Mouse (Mus musculus): ENCODE results near the gene Fam221a. TPM values are rescaled to one million over a fixed set of nuclear protein-coding genes. Genes with fewer than 3 reads are reported as not detected.

Gene Fam221a
- polyA plus RNA-seq, 1 experiment: 0.83 TPM

- 65% methylated on average over 14 of the region's 14 CpGs for WGBS
- no peak for DNase-seq (ENCODE audit: low read depth in 1 of 2, low spot score in 2 of 2)
- no peaks in the 10 kb centered on the region for H3K4me1 ChIP-seq (ENCODE audit: control insufficient read depth, insufficient read depth, insufficient read length)
- no peak overlapping the region for H3K27ac ChIP-seq (ENCODE audit: insufficient read depth, low read length)
- no peaks in the 10 kb centered on the region for H3K27me3 ChIP-seq (ENCODE audit: control insufficient read depth, insufficient read depth, low read length)
- TF ChIP-seq CTCF (IDR thresholded peaks at IDR 0.05; ENCODE audit: extremely low read depth, insufficient read depth, insufficient read length, insufficient replicate concordance) (no peak), POLR2A (IDR thresholded peaks at IDR 0.05; ENCODE audit: low read depth, low read length) (no peak)
- no peaks in the 10 kb centered on the region; the same call in 1 of the 2 replicates for H3K36me3 ChIP-seq (ENCODE audit: control insufficient read depth, insufficient read depth, low read length)
- no peak overlapping the region for H3K4me3 ChIP-seq (ENCODE audit: extremely low read depth, insufficient read depth, insufficient read length)
Observed at GRCm38 (mm10) chr6:49343737-49344469, 23.6 kb upstream of the Fam221a start.

DNA sequence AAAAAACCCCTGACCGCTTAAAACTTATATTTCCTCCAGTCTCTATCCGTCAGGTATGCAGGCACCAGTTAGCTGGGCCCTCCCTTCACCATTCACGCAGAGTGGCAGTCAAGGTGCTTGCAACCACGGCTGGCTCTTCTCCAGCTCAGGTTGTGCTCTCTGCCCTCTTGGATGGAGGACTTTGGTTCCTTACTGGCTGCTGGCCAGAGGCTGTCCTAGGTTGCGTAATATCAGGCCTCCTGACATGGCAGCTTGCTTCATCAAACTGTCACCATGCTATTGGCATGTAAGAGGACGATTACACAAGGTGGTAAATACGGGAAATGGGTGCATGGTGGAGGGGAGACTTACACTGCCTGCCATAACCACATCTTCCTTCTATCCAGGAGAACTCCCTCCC lies 17.7 kb upstream of the Fam221a start:
- DNase-seq (ENCODE audit: low read depth in 1 of 2, low spot score in 2 of 2): no peak
- 86% methylated on average over 7 of the region's 7 CpGs for WGBS
- Histone ChIP-seq H3K27ac (ENCODE audit: insufficient read depth, low read length) (no peak overlapping the region), H3K27me3 (ENCODE audit: control insufficient read depth, insufficient read depth, low read length) (no peaks in the 10 kb centered on the region), H3K4me3 (ENCODE audit: extremely low read depth, insufficient read depth, insufficient read length) (no peak overlapping the region), H3K4me1 (ENCODE audit: control insufficient read depth, insufficient read depth, insufficient read length) (no peaks in the 10 kb centered on the region), H3K36me3 (ENCODE audit: control insufficient read depth, insufficient read depth, low read length) (no peaks in the 10 kb centered on the region)
- TF ChIP-seq CTCF (IDR thresholded peaks at IDR 0.05; ENCODE audit: extremely low read depth, insufficient read depth, insufficient read length, insufficient replicate concordance) (no peak), POLR2A (IDR thresholded peaks at IDR 0.05; ENCODE audit: low read depth, low read length) (no peak)

DNA sequence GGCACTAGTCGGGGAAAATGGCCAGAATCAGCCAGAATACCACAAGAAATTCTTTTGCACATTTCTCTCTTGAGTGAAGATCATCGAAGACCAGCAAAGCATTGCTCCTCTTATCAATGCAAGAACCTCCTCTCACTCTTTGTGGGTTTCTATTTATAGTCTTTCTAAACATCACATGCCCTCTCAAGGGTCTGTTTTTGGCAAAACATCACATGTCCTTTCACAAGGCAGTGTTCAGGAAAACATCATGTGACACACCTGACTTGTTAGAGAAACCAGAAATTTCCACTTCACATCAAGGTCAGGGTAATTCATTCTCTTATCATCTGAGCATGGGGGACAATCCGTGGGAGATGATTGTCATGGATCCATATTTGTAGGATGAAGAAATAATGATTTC lies 12.9 kb upstream of the Fam221a start:
- 67% methylated on average over 3 of the region's 3 CpGs for WGBS
- no peak for TF ChIP-seq POLR2A (IDR thresholded peaks at IDR 0.05; ENCODE audit: low read depth, low read length)
- no peak for TF ChIP-seq CTCF (IDR thresholded peaks at IDR 0.05; ENCODE audit: extremely low read depth, insufficient read depth, insufficient read length, insufficient replicate concordance)
- Histone ChIP-seq H3K4me3 (ENCODE audit: extremely low read depth, insufficient read depth, insufficient read length) (no peak overlapping the region), H3K4me1 (ENCODE audit: control insufficient read depth, insufficient read depth, insufficient read length) (no peaks in the 10 kb centered on the region), H3K27me3 (ENCODE audit: control insufficient read depth, insufficient read depth, low read length) (no peaks in the 10 kb centered on the region), H3K36me3 (ENCODE audit: control insufficient read depth, insufficient read depth, low read length) (no peaks in the 10 kb centered on the region), H3K27ac (ENCODE audit: insufficient read depth, low read length) (no peak overlapping the region)
- DNase-seq (ENCODE audit: low read depth in 1 of 2, low spot score in 2 of 2): peak in 1 of 2 experiments; percentile 47

DNA sequence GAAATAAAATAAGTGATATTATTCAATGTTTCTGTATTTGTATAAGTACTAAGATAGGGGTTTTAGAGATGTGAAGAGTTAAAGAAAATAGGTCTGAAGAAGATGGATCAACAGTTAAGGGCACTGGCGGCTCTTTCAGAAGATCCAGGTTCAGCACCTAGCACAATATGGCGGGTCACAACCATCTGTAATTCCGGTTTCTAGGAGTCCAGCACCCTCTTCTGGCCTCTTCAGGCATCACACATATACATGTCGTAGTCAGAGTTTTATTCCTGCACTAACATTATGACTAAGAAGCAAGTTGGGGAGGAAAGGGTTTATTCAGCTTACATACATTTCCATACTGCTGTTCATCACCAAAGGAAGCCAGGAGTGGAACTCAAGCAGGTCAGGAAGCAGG lies 12.4 kb upstream of the Fam221a start:
- WGBS: 79% methylated on average over 4 of the region's 4 CpGs
- no peak overlapping the region for H3K4me3 ChIP-seq (ENCODE audit: extremely low read depth, insufficient read depth, insufficient read length)
- no peaks in the 10 kb centered on the region for H3K4me1 ChIP-seq (ENCODE audit: control insufficient read depth, insufficient read depth, insufficient read length)
- no peak for TF ChIP-seq POLR2A (IDR thresholded peaks at IDR 0.05; ENCODE audit: low read depth, low read length)
- no peak for TF ChIP-seq CTCF (IDR thresholded peaks at IDR 0.05; ENCODE audit: extremely low read depth, insufficient read depth, insufficient read length, insufficient replicate concordance)
- H3K27me3 ChIP-seq (ENCODE audit: control insufficient read depth, insufficient read depth, low read length): no peaks in the 10 kb centered on the region
- no peaks in the 10 kb centered on the region for H3K36me3 ChIP-seq (ENCODE audit: control insufficient read depth, insufficient read depth, low read length)
- DNase-seq (ENCODE audit: low read depth in 1 of 2, low spot score in 2 of 2): no peak
- H3K27ac ChIP-seq (ENCODE audit: insufficient read depth, low read length): no peak overlapping the region

- H3K27ac ChIP-seq (ENCODE audit: insufficient read depth, low read length): no peak overlapping the region
- H3K4me3 ChIP-seq (ENCODE audit: extremely low read depth, insufficient read depth, insufficient read length): no peak overlapping the region
- H3K36me3 ChIP-seq (ENCODE audit: control insufficient read depth, insufficient read depth, low read length): no peaks in the 10 kb centered on the region
- no peak for DNase-seq (ENCODE audit: low read depth in 1 of 2, low spot score in 2 of 2)
- no peaks in the 10 kb centered on the region for H3K27me3 ChIP-seq (ENCODE audit: control insufficient read depth, insufficient read depth, low read length)
- TF ChIP-seq CTCF (IDR thresholded peaks at IDR 0.05; ENCODE audit: extremely low read depth, insufficient read depth, insufficient read length, insufficient replicate concordance): no peak
- TF ChIP-seq POLR2A (IDR thresholded peaks at IDR 0.05; ENCODE audit: low read depth, low read length): no peak
- no peaks in the 10 kb centered on the region for H3K4me1 ChIP-seq (ENCODE audit: control insufficient read depth, insufficient read depth, insufficient read length)
Observed at GRCm38 (mm10) chr6:49360420-49360819, 7.1 kb upstream of the Fam221a start.

DNA sequence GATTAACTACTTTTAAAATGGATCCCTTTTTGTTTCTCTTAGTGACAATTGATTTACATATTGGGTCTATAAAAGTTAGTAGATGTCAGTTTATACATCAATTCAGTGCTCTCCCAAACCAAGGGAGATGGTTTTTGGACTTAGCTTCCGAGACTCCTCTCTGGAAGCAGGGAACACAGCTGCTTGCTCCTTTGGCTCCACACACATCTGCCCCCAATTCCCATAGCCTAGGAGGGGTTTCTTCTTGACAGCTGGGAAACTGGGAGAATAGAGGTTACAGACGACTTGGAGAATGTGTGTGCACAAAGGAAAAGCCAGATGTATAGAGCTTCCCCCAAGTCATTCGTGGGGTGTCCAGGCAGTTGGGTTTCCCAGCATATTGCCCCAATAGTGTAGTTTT lies 673 bp downstream of the Fam221a start:
- no peak for TF ChIP-seq CTCF (IDR thresholded peaks at IDR 0.05; ENCODE audit: extremely low read depth, insufficient read depth, insufficient read length, insufficient replicate concordance)
- no peak for TF ChIP-seq POLR2A (IDR thresholded peaks at IDR 0.05; ENCODE audit: low read depth, low read length)
- H3K27ac ChIP-seq (ENCODE audit: insufficient read depth, low read length): no peak overlapping the region
- H3K36me3 ChIP-seq (ENCODE audit: control insufficient read depth, insufficient read depth, low read length): no peaks in the 10 kb centered on the region
- no peak for DNase-seq (ENCODE audit: low read depth in 1 of 2, low spot score in 2 of 2)
- peaks cover 7% of the 10 kb centered on the region; the same call in 1 of the 2 replicates for H3K4me1 ChIP-seq (ENCODE audit: control insufficient read depth, insufficient read depth, insufficient read length)
- 36% methylated on average over 3 of the region's 3 CpGs for WGBS
- peak overlapping the region; percentile 4; the same call in 1 of the 2 replicates for H3K4me3 ChIP-seq (ENCODE audit: extremely low read depth, insufficient read depth, insufficient read length)
- no peaks in the 10 kb centered on the region for H3K27me3 ChIP-seq (ENCODE audit: control insufficient read depth, insufficient read depth, low read length)

- DNase-seq (ENCODE audit: low read depth in 1 of 2, low spot score in 2 of 2): no peak
- Histone ChIP-seq H3K4me1 (ENCODE audit: control insufficient read depth, insufficient read depth, insufficient read length) (peaks cover 7% of the 10 kb centered on the region; the same call in 1 of the 2 replicates), H3K36me3 (ENCODE audit: control insufficient read depth, insufficient read depth, low read length) (no peaks in the 10 kb centered on the region), H3K27ac (ENCODE audit: insufficient read depth, low read length) (no peak overlapping the region), H3K4me3 (ENCODE audit: extremely low read depth, insufficient read depth, insufficient read length) (no peak overlapping the region), H3K27me3 (ENCODE audit: control insufficient read depth, insufficient read depth, low read length) (no peaks in the 10 kb centered on the region)
- TF ChIP-seq POLR2A (IDR thresholded peaks at IDR 0.05; ENCODE audit: low read depth, low read length) (no peak), CTCF (IDR thresholded peaks at IDR 0.05; ENCODE audit: extremely low read depth, insufficient read depth, insufficient read length, insufficient replicate concordance) (no peak)
- WGBS: 77% methylated on average over 4 of the region's 4 CpGs
Observed at GRCm38 (mm10) chr6:49372705-49373104, 5.2 kb downstream of the Fam221a start.

All from spleen, adult 2 months (tissue).